Mouse (Mus musculus) lung, embryonic 14.5 days (tissue): ENCODE results near the gene Vwf. TPM values are rescaled to one million over a fixed set of nuclear protein-coding genes. Genes with fewer than 3 reads are reported as not detected.
A peak's percentile ranks its signal among the peaks of the same experiment; 100 is the strongest.

Experiments used
- ATAC-seq: fragments of 200-750 bp; cut with Nextera tagmentation; 2 replicates; pipeline ENCODE4 v1.8.0; 2017; ENCODE audit warnings: mild to moderate bottlenecking, moderate TSS enrichment, moderate library complexity; ENCODE audit not compliant: insufficient read depth
- DNase-seq: peaks from one replicate; pipeline ENCODE4 v3.0.0-alpha.2; 2015
- H3K27ac ChIP-seq: fragments of 300-500 bp; sonication (generic); 2 replicates; pipeline ENCODE4 v1.5.1; 2014; ENCODE audit warnings: low read depth, mild to moderate bottlenecking, moderate library complexity
- H3K27me3 ChIP-seq: fragments of 300-500 bp; sonication (generic); 2 replicates; pipeline ENCODE4 v1.6.1; 2014; ENCODE audit warnings: low read length, control low read depth; ENCODE audit not compliant: insufficient read depth
- H3K36me3 ChIP-seq: fragments of 300-500 bp; sonication (generic); 2 replicates; pipeline ENCODE4 v1.6.1; 2014; ENCODE audit warnings: control low read depth; ENCODE audit not compliant: insufficient read depth
- H3K4me1 ChIP-seq: fragments of 300-500 bp; sonication (generic); 2 replicates; pipeline ENCODE4 v1.6.1; 2014; ENCODE audit warnings: antibody characterized with exemption, control low read depth; ENCODE audit not compliant: insufficient read depth
- H3K4me2 ChIP-seq: fragments of 300-500 bp; sonication (generic); 2 replicates; pipeline ENCODE4 v1.6.1; 2014; ENCODE audit warnings: mild to moderate bottlenecking
- H3K4me3 ChIP-seq: fragments of 300-500 bp; sonication (generic); 2 replicates; pipeline ENCODE4 v1.5.1; 2014; ENCODE audit warnings: low read depth, low read length
- H3K9ac ChIP-seq: fragments of 300-500 bp; sonication (generic); 2 replicates; pipeline ENCODE4 v1.6.1; 2014
- H3K9me3 ChIP-seq: fragments of 300-500 bp; sonication (generic); 2 replicates; pipeline ENCODE4 v1.6.1; 2016; ENCODE audit warnings: low read depth, low read length, control low read depth
- CTCF ChIP-seq: IDR thresholded peaks from 2 replicates; pipeline ENCODE4 v1.5.1; 2016; ENCODE audit warnings: antibody characterized with exemption, low read depth
- WGBS: fragments of 180-500 bp; shearing (Covaris S2); extraction: QIAGEN DNeasy Blood & Tissue Kit; methylation state at CpG from one replicate; pipeline ENCODE4 v1.1.7; 2014; 5-methylcytosine and 5-hydroxymethylcytosine counted together
- polyA plus RNA-seq: library from polyadenylated mRNA; unstranded; fragments of >200 nt; fragmentation: Nextera tagmentation; extraction: Ambion mirVana; gene quantifications from 2 replicates; pipeline ENCODE4 v1.2.1, GENCODE M21; 2014

Gene Vwf
- polyA plus RNA-seq, 1 experiment from 2014 or later = 17.7 TPM

GRCm38 (mm10) chr6:125541296-125541695, 5.3 kb upstream of the Vwf start:
- no peak overlapping the region for H3K27ac ChIP-seq
- no peaks in the 10 kb centered on the region for H3K36me3 ChIP-seq
- H3K9me3 ChIP-seq = no peaks in the 10 kb centered on the region
- no peak for DNase-seq
- H3K9ac ChIP-seq = no peak overlapping the region
- no peaks in the 10 kb centered on the region for H3K27me3 ChIP-seq
- no peak for ATAC-seq
- no peak overlapping the region for H3K4me2 ChIP-seq
- no peak overlapping the region for H3K4me3 ChIP-seq
- TF ChIP-seq CTCF = no peak
- 0 out of 2 replicates have a peak, but pooled peaks cover 4% of the 10 kb centered on the region for H3K4me1 ChIP-seq
- WGBS = 63% methylated on average over 6 of the region's 6 CpGs

- no peak for TF ChIP-seq CTCF
- no peak for DNase-seq
- no peak overlapping the region for H3K4me3 ChIP-seq
- 69% methylated on average over 10 of the region's 10 CpGs for WGBS
- H3K9ac ChIP-seq = no peak overlapping the region
- no peak for ATAC-seq
- no peaks in the 10 kb centered on the region for H3K27me3 ChIP-seq
- no peak overlapping the region for H3K4me2 ChIP-seq
- no peaks in the 10 kb centered on the region for H3K36me3 ChIP-seq
- H3K27ac ChIP-seq = no peak overlapping the region
- no peaks in the 10 kb centered on the region for H3K4me1 ChIP-seq
- H3K9me3 ChIP-seq = no peaks in the 10 kb centered on the region
These were observed 1.8 kb downstream of the Vwf start for GRCm38 (mm10) chr6:125548406-125548805.

GRCm38 (mm10) chr6:125550172-125550571, 3.6 kb downstream of the Vwf start:
- no peak overlapping the region for H3K4me3 ChIP-seq
- no peaks in the 10 kb centered on the region for H3K9me3 ChIP-seq
- no peak overlapping the region for H3K27ac ChIP-seq
- no peak for TF ChIP-seq CTCF
- no peak overlapping the region for H3K4me2 ChIP-seq
- no peak for DNase-seq
- H3K36me3 ChIP-seq = no peaks in the 10 kb centered on the region
- no peak overlapping the region for H3K9ac ChIP-seq
- WGBS = 66% methylated on average over 5 of the region's 5 CpGs
- no peak for ATAC-seq
- H3K27me3 ChIP-seq = no peaks in the 10 kb centered on the region
- no peaks in the 10 kb centered on the region for H3K4me1 ChIP-seq

GRCm38 (mm10) chr6:125552760-125553159, 6.2 kb downstream of the Vwf start:
- no peaks in the 10 kb centered on the region for H3K9me3 ChIP-seq
- H3K36me3 ChIP-seq = no peaks in the 10 kb centered on the region
- H3K27me3 ChIP-seq = no peaks in the 10 kb centered on the region
- H3K4me3 ChIP-seq = no peak overlapping the region
- DNase-seq = peak; percentile 51
- 0 out of 2 replicates have a peak, but pooled peaks have one; percentile 38 for ATAC-seq
- H3K9ac ChIP-seq = no peak overlapping the region
- WGBS = 53% methylated on average over 6 of the region's 6 CpGs
- no peak overlapping the region; the same call in 1 of the 2 replicates for H3K4me2 ChIP-seq
- no peak overlapping the region for H3K27ac ChIP-seq
- TF ChIP-seq CTCF = peak; percentile 6; the same call in 1 of the 2 replicates
- no peaks in the 10 kb centered on the region for H3K4me1 ChIP-seq

GRCm38 (mm10) chr6:125553551-125553950, 7.0 kb downstream of the Vwf start:
- no peak overlapping the region for H3K9ac ChIP-seq
- no peaks in the 10 kb centered on the region for H3K4me1 ChIP-seq
- ATAC-seq (no peak), DNase-seq (no peak)
- H3K4me3 ChIP-seq = no peak overlapping the region
- no peaks in the 10 kb centered on the region for H3K27me3 ChIP-seq
- no peaks in the 10 kb centered on the region for H3K36me3 ChIP-seq
- WGBS = 64% methylated on average over 4 of the region's 4 CpGs
- H3K9me3 ChIP-seq = no peaks in the 10 kb centered on the region
- H3K4me2 ChIP-seq = peak overlapping the region; percentile 7; the same call in 1 of the 2 replicates
- H3K27ac ChIP-seq = no peak overlapping the region
- TF ChIP-seq CTCF = no peak

- 77% methylated on average over 8 of the region's 8 CpGs for WGBS
- Histone ChIP-seq H3K36me3 (no peaks in the 10 kb centered on the region), H3K27ac (no peak overlapping the region), H3K27me3 (no peaks in the 10 kb centered on the region), H3K4me2 (no peak overlapping the region), H3K4me3 (no peak overlapping the region), H3K9ac (no peak overlapping the region), H3K4me1 (no peaks in the 10 kb centered on the region), H3K9me3 (no peaks in the 10 kb centered on the region)
- no peak for ATAC-seq
- no peak for DNase-seq
- TF ChIP-seq CTCF = no peak
These were observed 12.3 kb downstream of the Vwf start for GRCm38 (mm10) chr6:125558831-125559230.

GRCm38 (mm10) chr6:125561031-125561430, 14.5 kb downstream of the Vwf start:
- 62% methylated on average over 5 of the region's 5 CpGs for WGBS

GRCm38 (mm10) chr6:125561521-125561920, 14.9 kb downstream of the Vwf start:
- DNase-seq (no peak), ATAC-seq (no peak)
- H3K4me3 ChIP-seq = no peak overlapping the region
- H3K36me3 ChIP-seq = no peaks in the 10 kb centered on the region
- WGBS = 96% methylated on average over 2 of the region's 2 CpGs
- no peaks in the 10 kb centered on the region for H3K4me1 ChIP-seq
- no peak overlapping the region for H3K4me2 ChIP-seq
- no peaks in the 10 kb centered on the region for H3K9me3 ChIP-seq
- H3K27ac ChIP-seq = no peak overlapping the region
- no peaks in the 10 kb centered on the region for H3K27me3 ChIP-seq
- H3K9ac ChIP-seq = no peak overlapping the region
- TF ChIP-seq CTCF = no peak

More at GRCm38 (mm10) chr6:125561031-125561430, 14.5 kb downstream of the Vwf start:
- Histone ChIP-seq H3K9me3 (no peaks in the 10 kb centered on the region), H3K4me3 (no peak overlapping the region), H3K4me2 (no peak overlapping the region), H3K27ac (no peak overlapping the region), H3K4me1 (no peaks in the 10 kb centered on the region), H3K27me3 (no peaks in the 10 kb centered on the region), H3K9ac (no peak overlapping the region), H3K36me3 (no peaks in the 10 kb centered on the region)
- no peak for TF ChIP-seq CTCF
- ATAC-seq = no peak
- DNase-seq = no peak
